Mouse (Mus musculus) myocyte (in vitro differentiated cells): Measurements from ENCODE around the gene Olfr1218.

ENCODE experiments used
- POLR2A ChIP-seq: IDR thresholded peaks from one replicate; pipeline ENCODE4 v1.6.1; 2011; ENCODE audit warnings: low read depth, mild to moderate bottlenecking, control low read depth, moderate library complexity; ENCODE audit not compliant: insufficient read length
- POLR2AphosphoS2 ChIP-seq: IDR thresholded peaks from one replicate; pipeline ENCODE4 v1.6.1; 2011; ENCODE audit warnings: low read depth, control low read depth; ENCODE audit not compliant: insufficient read length

GRCm38 (mm10) chr2:89031965-89032364 lies 29.0 kb downstream of the Olfr1218 start, which contains the start of gene Olfr1217:
- TF ChIP-seq POLR2AphosphoS2 (no peak), POLR2A (no peak)
